In genomic region chr13:70474746-70475145, GRCm38 (mm10) we compare ENCODE assay signal across 26 mouse cellular contexts.
"Had no signal": no experiment of that assay in that cellular context is flagged by ENCODE, and none has a peak within 500 bp of the region (broad histone marks: within the 10 kb centered on the region; RNA-seq: fewer than 3 reads in every experiment).

No protein-coding gene starts in this region.

- H3K9ac ChIP-seq: heart, embryonic 12.5 days; hindbrain, embryonic 12.5 days; intestine, embryonic 15.5 days; limb, embryonic 12.5 days; liver, embryonic 13.5 days; liver, embryonic 15.5 days; liver, postnatal 0 days had no signal

- H3K9me3 ChIP-seq: heart, embryonic 10.5 days; heart, embryonic 12.5 days; hindbrain, embryonic 10.5 days; hindbrain, embryonic 12.5 days; intestine, embryonic 15.5 days; limb, embryonic 10.5 days; limb, embryonic 12.5 days; liver, embryonic 13.5 days; liver, embryonic 15.5 days had no signal

- H3K4me1 ChIP-seq: heart, embryonic 10.5 days; heart, embryonic 12.5 days; hindbrain, embryonic 10.5 days; hindbrain, embryonic 12.5 days; intestine, embryonic 15.5 days; limb, embryonic 10.5 days; limb, embryonic 12.5 days; liver, embryonic 13.5 days; liver, embryonic 15.5 days had no signal

- H3K27ac ChIP-seq: gastrocnemius, adult 2 months; heart, embryonic 10.5 days; hindbrain, embryonic 10.5 days; hindbrain, embryonic 12.5 days; intestine, embryonic 15.5 days; limb, embryonic 10.5 days; limb, embryonic 12.5 days; liver, embryonic 13.5 days; liver, embryonic 15.5 days had no signal

- H3K27me3 ChIP-seq: heart, embryonic 12.5 days; hindbrain, embryonic 12.5 days; intestine, embryonic 15.5 days; limb, embryonic 12.5 days; liver, embryonic 13.5 days; liver, embryonic 15.5 days had no signal

- H3K4me3 ChIP-seq: gastrocnemius, adult 2 months; heart, embryonic 10.5 days; heart, embryonic 12.5 days; hindbrain, embryonic 10.5 days; hindbrain, embryonic 12.5 days; intestine, embryonic 15.5 days; limb, embryonic 10.5 days; limb, embryonic 12.5 days; liver, embryonic 13.5 days; liver, embryonic 15.5 days had no signal

- ATAC-seq: hindbrain, embryonic 16.5 days; inflammation-experienced regulatory T-cells, adult 6 months; intestine, embryonic 15.5 days; intestine, postnatal 0 days; liver, postnatal 0 days had no signal

- DNase-seq: gastrocnemius, adult 2 months; gastrocnemius, postnatal 10 days; gastrocnemius, postnatal 25 days; heart, adult 18-20 months; heart, postnatal 10 days; heart, postnatal 4 days; kidney, adult 18-20 months; kidney, adult 8-10 months; kidney, postnatal 10 days; kidney, postnatal 25 days; kidney, postnatal 4 days; liver; liver, embryonic 13.5 days; liver, postnatal 0 days had no signal

- H3K36me3 ChIP-seq: heart, embryonic 10.5 days; heart, embryonic 12.5 days; hindbrain, embryonic 10.5 days; hindbrain, embryonic 12.5 days; intestine, embryonic 15.5 days; limb, embryonic 10.5 days; limb, embryonic 12.5 days; liver, embryonic 13.5 days; liver, embryonic 15.5 days had no signal

- H3K4me2 ChIP-seq: heart, embryonic 12.5 days; hindbrain, embryonic 12.5 days; intestine, embryonic 15.5 days; limb, embryonic 12.5 days; liver, embryonic 11.5 days; liver, embryonic 13.5 days; liver, embryonic 15.5 days had no signal
